Mouse (Mus musculus) G1E (cell line): ENCODE results near the gene Tmem30b.
"Not testable (repeated sequence)": the region's sequence is repeated elsewhere in the genome, so short reads cannot be mapped to it uniquely, and the experiment has no call there.

Experiments used
- CTCF ChIP-seq: IDR thresholded peaks from 2 replicates; pipeline ENCODE4 v1.5.1; 2012; ENCODE audit warnings: low read depth, low read length, inconsistent platforms, mixed read lengths
- GATA1 ChIP-seq: IDR thresholded peaks from 2 replicates; pipeline ENCODE4 v1.6.1; 2012; ENCODE audit warnings: borderline replicate concordance, low read length, inconsistent platforms, mixed read lengths
- GATA2 ChIP-seq: IDR thresholded peaks from 2 replicates; pipeline ENCODE4 v1.6.1; 2012; ENCODE audit warnings: low read depth, low read length, inconsistent platforms, borderline replicate concordance
- POLR2AphosphoS5 ChIP-seq: IDR thresholded peaks from 2 replicates; pipeline ENCODE4 v1.6.1; 2012; ENCODE audit warnings: low read depth, low read length, inconsistent platforms; ENCODE audit not compliant: insufficient replicate concordance
- TAL1 ChIP-seq: conservative IDR thresholded peaks from 2 replicates; pipeline ENCODE4 v1.6.1; 2012; ENCODE audit warnings: low read depth, low read length, inconsistent platforms, mixed read lengths

DNA sequence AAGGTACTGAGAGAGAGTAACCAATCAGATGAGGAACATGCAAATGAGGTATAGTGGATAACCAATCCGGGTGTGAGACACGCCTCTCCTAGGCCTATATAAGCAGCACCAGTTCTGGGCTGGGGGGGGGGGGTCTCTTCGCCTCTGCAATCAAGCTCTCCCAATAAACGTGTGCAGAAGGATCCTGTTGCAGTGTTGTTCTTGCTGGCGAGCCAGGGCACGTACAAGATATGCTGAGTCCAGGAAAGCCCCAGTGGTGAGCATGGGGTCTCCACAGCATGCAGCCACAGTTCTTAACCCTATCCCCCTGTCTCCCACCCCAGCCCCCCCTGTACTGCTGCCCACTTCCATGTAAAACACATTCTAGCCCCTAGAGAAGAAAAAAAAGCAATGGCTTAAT is 16.9 kb upstream of the Tmem30b start:
- not testable (repeated sequence) for TF ChIP-seq CTCF, GATA1, TAL1, GATA2, POLR2AphosphoS5
